ENCODE assay signal across 8 mouse cellular contexts in the genomic region with DNA sequence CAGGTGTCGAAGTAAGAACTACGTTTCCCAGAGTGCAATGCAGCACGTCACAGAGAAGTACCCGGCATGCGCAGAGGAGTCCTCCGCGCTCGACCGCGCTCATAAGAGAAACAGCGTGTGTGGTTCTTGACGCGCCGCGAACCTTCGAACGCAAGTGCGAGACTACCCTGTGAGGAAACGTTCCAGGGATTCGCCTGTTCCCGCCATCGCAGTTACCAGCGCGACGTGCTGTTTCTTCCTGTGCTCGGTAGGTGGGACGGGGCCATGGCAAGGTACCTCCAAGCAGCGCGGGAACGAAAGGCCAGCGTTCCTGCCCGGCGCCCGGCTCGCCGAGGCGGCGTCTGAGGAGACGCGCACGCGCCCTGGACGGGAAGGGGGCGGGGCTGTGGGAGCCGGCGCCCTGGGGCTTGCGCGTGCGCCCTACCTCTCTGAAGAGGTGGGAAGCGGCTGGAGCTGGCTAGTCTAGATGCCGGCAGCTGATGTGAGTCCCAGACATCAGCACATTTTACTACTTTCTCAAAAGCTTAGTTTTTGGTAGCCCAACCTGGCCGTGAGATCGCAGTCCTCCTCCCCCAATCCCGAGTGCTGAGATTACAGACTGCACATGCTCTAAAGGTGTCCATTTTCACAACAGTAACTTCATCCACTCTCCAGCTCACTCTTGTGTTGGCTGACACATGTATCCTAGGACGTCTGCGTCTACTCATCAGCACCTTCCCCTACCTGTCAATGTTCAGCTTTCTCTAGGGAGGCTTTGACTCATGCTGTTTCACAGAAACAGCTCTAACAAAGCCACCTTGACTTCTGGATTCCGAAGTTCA. TPM values are rescaled to one million over a fixed set of nuclear protein-coding genes. Genes with fewer than 3 reads are reported as not detected.
A peak's percentile ranks its signal among the peaks of the same experiment; 100 is the strongest.
DNase-seq lines count a peak whose midpoint lies in the region; ATAC-seq and TF ChIP-seq lines count a peak whose summit lies in the region.

A gene (plus strand): TSS at position 79 of the 821 bp plus-strand sequence.

- peak; percentile 26 for TF ChIP-seq CTCF in lung, postnatal 0 days (IDR thresholded peaks at IDR 0.05)

- peaks cover 11% of the 10 kb centered on the region for H3K4me1 ChIP-seq in hindbrain, embryonic 10.5 days (replicated peaks)
- H3K4me1 ChIP-seq in lung, postnatal 0 days (ENCODE audit: insufficient read depth, low read depth, low read length): 0 out of 2 replicates have a peak, but pooled peaks cover 3% of the 10 kb centered on the region

- peak within 1 kb of the TSS; percentile 70 for H3K4me2 ChIP-seq in lung, postnatal 0 days (replicated peaks; ENCODE audit: low read depth, low read length)

- no peaks in the 10 kb centered on the region for H3K9me3 ChIP-seq in hindbrain, embryonic 10.5 days
- H3K9me3 ChIP-seq in lung, postnatal 0 days (ENCODE audit: low read length): no peaks in the 10 kb centered on the region

- peak within 1 kb of the TSS; percentile 35 for H3K9ac ChIP-seq in lung, postnatal 0 days (replicated peaks; ENCODE audit: low read depth)

- peak within 1 kb of the TSS; percentile 94 for H3K27ac ChIP-seq in hindbrain, embryonic 10.5 days
- peak within 1 kb of the TSS; percentile 93 for H3K27ac ChIP-seq in lung, postnatal 0 days (ENCODE audit: low read length)

- H3K36me3 ChIP-seq in hindbrain, embryonic 10.5 days: no peaks in the 10 kb centered on the region
- H3K36me3 ChIP-seq in lung, postnatal 0 days (ENCODE audit: insufficient read depth, low read length): no peaks in the 10 kb centered on the region

- 1% methylated on average over 57 of the region's 57 CpGs for WGBS in hindbrain, embryonic 10.5 days
- WGBS in lung, postnatal 0 days: under 1% methylated on average over 57 of the region's 57 CpGs

- peak within 1 kb of the TSS; percentile 75 for H3K4me3 ChIP-seq in hindbrain, embryonic 10.5 days
- peak within 1 kb of the TSS; percentile 51 for H3K4me3 ChIP-seq in lung, postnatal 0 days (ENCODE audit: low read depth, low read length)

- peak; percentile 86 for DNase-seq in MEL-GATA-1-ER (ENCODE audit: extremely low read depth, low read depth)
- DNase-seq in cerebellum, adult 8-10 months: peak; percentile 96
- peak; percentile 92 for DNase-seq in hindbrain, embryonic 10.5 days (ENCODE audit: low spot score)
- peak; percentile 93 for DNase-seq in layer of hippocampus, adult 9-11 months
- peak; percentile 97 for DNase-seq in lung, postnatal 0 days (ENCODE audit: low spot score)
- peak; percentile 91 for DNase-seq in ovary, postnatal 14 days (ENCODE audit: low spot score)
- peak; percentile 95 for DNase-seq in thymus, postnatal 14 days

- TF ChIP-seq EP300 in lung, postnatal 0 days (IDR thresholded peaks at IDR 0.05): no peak

- ATAC-seq in frontal cortex, adult (ENCODE audit: low TSS enrichment): peak; percentile 99
- ATAC-seq in lung, postnatal 0 days: peak; percentile 99

- no peaks in the 10 kb centered on the region for H3K27me3 ChIP-seq in hindbrain, embryonic 10.5 days (ENCODE audit: insufficient read depth, poor library complexity, severe bottlenecking)
- no peaks in the 10 kb centered on the region for H3K27me3 ChIP-seq in lung, postnatal 0 days (replicated peaks; ENCODE audit: insufficient read depth, low read length)

RNA-seq across cellular contexts. Expression of the gene that starts here (rescaled TPM):
- 57.6 and 62.7 TPM in 2 replicates for polyA plus RNA-seq in hindbrain, embryonic 10.5 days (2016; fragmentation: Nextera tagmentation; extraction: Ambion mirVana)
- polyA plus RNA-seq in lung, postnatal 0 days (2015; fragmentation: Nextera tagmentation; extraction: Ambion mirVana): 42.9 and 49.5 TPM in 2 replicates

Comparison
In these comparisons a context has a peak if more than half of its experiments do, and no peak if none do; other contexts are left out.
1. Peak in every context shown above with its lines: DNase-seq, ATAC-seq, H3K4me3 ChIP-seq and H3K27ac ChIP-seq.